Mouse (Mus musculus): Measurements from ENCODE around the gene Cct7.

GRCm38 (mm10) chr6:85469660-85470430, 18.5 kb downstream of the Cct7 start:
- TF ChIP-seq CTCF (IDR thresholded peaks at IDR 0.05; ENCODE audit: borderline replicate concordance, insufficient read depth, low read length) (no peak), POLR2A (IDR thresholded peaks at IDR 0.05; ENCODE audit: low read depth, low read length) (no peak)
